Mouse (Mus musculus): Measurements from ENCODE around the gene Masp2.

DNA sequence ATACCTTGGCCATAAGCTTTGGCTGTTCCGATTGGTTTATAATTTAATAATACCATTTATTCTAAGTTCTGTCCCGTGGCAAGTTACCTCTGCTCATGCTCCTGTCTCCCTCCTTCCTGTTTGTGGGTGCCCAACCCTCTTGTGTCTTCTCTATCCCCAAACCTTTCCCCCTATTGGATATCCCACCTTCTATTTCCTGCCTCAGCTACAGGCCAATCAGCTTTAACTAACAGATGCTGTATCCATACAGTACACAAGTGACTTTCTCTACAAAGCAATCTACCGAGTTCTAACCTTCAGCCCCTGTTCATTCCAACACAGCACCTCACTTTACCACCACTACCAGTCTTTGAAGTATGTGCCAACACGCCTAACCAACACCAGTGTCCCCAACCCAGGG is 21.3 kb downstream of the Masp2 start:
- TF ChIP-seq CTCF (IDR thresholded peaks at IDR 0.05; ENCODE audit: borderline replicate concordance, extremely low read depth, insufficient read depth, insufficient read length) (no peak), POLR2A (IDR thresholded peaks at IDR 0.05; ENCODE audit: borderline replicate concordance, extremely low read depth, insufficient read depth, insufficient read length, poor library complexity, severe bottlenecking) (no peak)

Measured in brain, embryonic 14.5 days (tissue).